Mouse (Mus musculus): ENCODE measurements around the gene Kcna5.

The Kcna5 gene

GRCm38 (mm10) chr6:126535208-126535910 is at the start of gene Kcna5:
Gene Kcna5 (minus strand): TSS chr6:126535412.
- in situ Hi-C loops (cut with MboI): no loop called here

- in situ Hi-C loops (cut with MboI): no loop called here
Measured at GRCm38 (mm10) chr6:126583075-126583474, 47.9 kb upstream of the Kcna5 start.

GRCm38 (mm10) chr6:126581632-126582031 is 46.4 kb upstream of the Kcna5 start:
- in situ Hi-C loops (cut with MboI): no loop called here

- in situ Hi-C loops (cut with MboI): no loop called here
Measured at GRCm38 (mm10) chr6:126580571-126580970, 45.4 kb upstream of the Kcna5 start.

DNA sequence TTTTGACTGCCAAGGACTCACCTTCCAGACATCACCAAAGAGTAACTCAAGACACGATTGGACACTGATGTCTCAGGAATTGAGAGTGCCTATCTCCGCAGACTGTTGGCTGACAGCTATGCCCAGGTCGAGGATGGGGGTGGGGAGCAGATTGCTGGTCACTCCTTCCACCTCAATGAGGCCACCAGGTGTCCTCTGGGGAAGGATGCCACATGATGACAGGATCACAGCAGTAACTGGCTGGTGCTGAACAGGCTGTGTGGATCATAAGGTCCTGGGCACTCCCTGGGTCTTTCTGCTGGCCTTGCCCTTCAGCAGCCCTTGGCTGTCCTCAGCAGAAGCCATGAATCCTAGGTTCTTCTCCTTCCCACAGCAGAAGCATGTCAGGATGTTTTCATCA is 42.2 kb upstream of the Kcna5 start:
- in situ Hi-C loops (cut with MboI): no loop called here

DNA sequence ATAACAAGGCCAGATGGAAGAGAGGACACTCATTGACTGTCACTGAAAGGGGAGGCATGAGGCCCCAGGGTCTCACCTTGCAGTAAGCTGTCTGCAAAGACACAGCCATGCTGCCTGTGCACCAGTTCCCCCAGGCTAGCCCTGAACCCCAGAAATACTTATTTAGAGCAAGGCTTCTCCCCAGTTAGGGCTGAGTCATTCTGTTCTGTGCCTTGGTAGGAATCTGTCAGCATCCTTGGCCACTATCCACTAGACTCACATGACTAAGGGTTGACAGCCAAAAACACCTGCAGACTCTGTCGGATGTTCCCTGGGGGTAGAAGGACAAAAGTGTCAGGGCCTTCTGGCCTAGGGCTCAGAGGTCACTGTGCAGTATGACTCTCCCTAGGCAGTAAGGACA is 41.4 kb upstream of the Kcna5 start:
- in situ Hi-C loops (cut with MboI): no loop called here

DNA sequence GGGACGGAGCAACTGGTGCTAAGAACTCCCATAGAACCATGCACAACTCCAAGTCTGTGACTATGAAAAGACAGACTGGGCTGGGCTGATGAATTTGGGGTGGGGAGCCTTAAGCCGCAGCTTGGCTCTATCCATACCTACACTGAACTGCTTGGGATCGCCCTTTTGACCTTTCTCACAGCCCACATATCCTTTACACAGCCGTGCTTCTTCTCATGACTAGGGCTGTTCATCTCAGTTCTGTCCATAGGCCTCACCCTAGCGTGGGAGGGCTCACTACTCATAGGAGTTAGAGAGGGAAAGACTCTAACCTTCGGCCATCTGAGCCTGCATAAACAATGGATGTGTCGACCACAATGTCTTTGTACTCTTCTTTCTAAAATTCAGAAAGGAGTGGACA is 39.6 kb upstream of the Kcna5 start:
- in situ Hi-C loops (cut with MboI): no loop called here

- in situ Hi-C loops (cut with MboI): no loop called here
Measured at GRCm38 (mm10) chr6:126573021-126573420, 37.8 kb upstream of the Kcna5 start.

- in situ Hi-C loops (cut with MboI): no loop called here
Measured at GRCm38 (mm10) chr6:126569809-126570208, 34.6 kb upstream of the Kcna5 start.

DNA sequence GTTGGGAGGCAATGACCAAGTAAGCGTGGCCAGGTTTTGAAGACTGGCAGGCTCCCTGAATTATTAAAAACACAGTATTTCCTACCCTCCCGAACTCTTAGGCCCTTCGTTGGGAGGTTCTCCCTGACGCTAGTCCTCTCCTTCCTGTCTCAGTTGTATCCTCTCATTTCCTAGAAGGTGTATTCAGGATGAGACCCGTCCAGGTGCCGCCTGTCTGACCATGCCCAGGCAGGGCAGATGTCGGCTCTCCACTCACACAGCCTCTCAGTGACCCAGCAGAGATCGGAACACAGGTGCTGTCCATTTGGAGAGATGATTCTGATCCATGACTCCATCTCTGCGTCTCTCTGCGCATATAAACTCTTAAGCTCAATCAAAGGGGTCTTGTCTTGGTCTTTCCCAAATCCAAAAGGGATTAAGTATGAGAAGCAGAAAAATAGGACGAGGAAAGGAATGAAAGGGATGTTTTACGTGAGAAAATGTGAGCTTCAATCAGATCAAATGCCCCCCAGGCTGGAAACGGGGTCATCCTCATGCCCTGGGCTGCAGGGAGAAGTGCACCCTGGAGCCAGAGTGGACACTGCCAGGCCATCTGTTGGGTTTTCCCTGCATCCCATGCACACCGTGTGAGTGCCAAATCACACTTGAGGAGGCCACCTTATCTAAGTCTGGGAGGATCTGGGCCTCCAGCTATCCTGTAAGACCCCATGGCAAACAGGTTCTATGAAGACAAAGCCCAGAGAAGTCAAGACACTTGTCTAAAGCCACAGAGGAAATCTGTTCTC is 33.0 kb upstream of the Kcna5 start:
- in situ Hi-C loops (cut with MboI): no loop called here

DNA sequence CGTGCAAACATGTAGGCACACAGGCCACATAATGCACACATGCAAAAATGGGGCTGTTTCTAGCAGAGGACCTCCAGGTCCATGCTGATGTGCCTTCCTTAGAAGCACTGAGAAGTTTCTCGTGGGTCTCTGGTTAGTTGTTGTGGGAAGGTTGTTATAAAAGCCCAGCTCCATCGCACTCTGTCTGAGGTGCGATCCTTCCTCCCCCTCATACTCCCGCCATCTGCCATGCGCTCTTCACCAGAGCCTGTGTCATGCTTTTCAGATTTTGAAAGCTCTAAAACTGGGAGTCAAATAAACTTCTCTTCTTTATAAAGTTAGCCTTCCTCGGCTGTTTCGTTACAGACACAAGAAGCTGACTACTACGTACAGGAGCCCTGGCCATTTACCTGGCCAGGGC is 32.1 kb upstream of the Kcna5 start:
- in situ Hi-C loops (cut with MboI): no loop called here

DNA sequence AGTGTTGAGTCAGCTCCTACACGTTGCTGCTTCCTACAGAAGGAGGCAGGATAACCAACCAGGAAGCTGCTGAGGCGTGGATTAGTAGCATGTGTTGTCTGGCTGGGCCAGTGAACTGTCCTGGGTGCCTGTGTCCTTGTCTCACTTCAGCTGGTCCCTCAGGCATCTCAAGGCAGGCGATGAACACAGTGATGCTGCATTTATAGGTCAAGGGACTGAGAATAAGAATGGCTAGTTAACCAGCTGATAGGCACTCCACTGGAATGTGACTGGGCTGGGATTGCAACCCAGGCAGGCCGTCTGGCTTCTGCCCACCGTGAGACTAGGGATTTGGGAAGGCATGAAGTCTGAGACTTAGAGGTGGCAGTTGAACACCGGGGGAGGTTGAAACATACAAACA is 29.2 kb upstream of the Kcna5 start:
- in situ Hi-C loops (cut with MboI): no loop called here

GRCm38 (mm10) chr6:126563898-126564297 is 28.7 kb upstream of the Kcna5 start:
- in situ Hi-C loops (cut with MboI): no loop called here

GRCm38 (mm10) chr6:126561702-126562101 is 26.5 kb upstream of the Kcna5 start:
- in situ Hi-C loops (cut with MboI): no loop called here

DNA sequence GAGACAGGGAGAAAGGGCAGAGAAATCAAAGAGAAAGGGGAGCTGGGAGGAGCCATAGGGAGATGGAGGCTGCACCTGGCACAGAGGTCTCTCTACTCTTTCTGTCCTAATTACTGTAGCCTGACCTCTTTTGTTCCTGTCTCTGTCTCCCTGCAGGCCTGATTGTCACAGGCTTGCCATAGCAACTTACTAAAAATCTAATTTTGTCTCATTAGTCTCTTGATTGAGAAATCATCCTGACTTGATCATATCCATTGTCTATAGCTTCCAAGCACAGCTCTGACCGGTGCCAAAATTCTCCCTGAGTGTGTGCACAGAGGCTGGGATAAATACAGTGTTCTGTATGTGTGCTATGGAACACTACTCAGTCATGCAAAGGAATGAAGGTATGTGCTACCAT is 25.5 kb upstream of the Kcna5 start:
- in situ Hi-C loops (cut with MboI): no loop called here

DNA sequence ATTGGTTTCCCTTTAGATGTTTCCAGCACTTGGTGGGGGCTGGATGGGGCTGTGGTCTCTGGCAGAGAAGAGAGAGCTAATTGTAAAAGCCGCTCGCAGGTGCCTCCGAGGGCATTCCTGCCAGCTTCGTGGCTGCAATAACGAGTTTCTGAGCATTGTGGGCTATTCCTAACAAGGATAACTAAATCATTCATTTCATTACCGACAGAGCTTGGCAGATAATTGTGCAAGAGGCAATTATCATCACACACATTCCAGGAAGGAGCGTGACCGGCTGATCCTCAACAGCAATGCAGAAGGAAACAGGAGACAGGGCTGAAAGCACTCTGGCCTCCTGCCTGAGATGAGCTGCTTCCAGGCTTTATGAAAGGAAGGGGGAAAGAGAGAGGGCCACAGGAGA is 24.8 kb upstream of the Kcna5 start:
- in situ Hi-C loops (cut with MboI): no loop called here

DNA sequence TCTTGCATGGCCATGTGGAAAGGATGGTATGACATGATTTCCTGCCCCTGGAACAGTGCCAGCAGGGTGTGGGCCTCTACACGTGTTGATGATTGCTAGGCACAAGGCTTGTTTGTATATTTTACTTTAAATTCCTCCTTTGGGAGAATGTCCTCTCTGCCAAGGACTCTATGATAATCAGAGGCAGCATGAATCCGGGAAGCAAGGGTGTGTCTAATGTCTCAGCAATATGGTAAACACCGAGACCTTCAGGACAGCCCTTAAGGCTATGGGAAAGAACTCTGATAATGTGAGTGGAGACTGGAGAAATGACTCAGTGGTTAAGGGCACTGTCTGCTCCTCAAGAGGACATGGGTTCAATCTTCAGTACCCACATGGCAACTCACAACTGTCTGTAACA is 23.1 kb upstream of the Kcna5 start:
- in situ Hi-C loops (cut with MboI): no loop called here

DNA sequence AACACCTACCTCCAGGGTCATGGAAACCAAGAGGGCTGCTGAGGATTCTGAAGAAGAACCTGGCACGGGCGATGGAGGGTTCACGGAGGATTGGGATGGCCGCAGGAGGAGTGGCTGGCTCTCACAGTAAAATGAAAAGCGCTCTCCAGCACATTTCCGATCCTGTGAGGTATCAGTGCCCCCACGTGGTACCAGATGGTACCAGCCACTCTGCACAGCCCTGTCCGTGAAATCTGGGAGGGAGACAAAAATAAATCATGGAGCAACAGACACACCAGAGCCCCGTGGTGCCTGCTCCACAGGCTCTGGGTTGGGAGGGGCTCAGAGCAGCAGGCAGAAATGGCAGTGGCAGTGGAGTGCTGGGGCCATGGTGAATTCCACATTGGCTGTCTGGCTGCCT is 18.6 kb upstream of the Kcna5 start:
- in situ Hi-C loops (cut with MboI): no loop called here

- in situ Hi-C loops (cut with MboI): no loop called here
Measured at GRCm38 (mm10) chr6:126551862-126552395, 16.7 kb upstream of the Kcna5 start.

DNA sequence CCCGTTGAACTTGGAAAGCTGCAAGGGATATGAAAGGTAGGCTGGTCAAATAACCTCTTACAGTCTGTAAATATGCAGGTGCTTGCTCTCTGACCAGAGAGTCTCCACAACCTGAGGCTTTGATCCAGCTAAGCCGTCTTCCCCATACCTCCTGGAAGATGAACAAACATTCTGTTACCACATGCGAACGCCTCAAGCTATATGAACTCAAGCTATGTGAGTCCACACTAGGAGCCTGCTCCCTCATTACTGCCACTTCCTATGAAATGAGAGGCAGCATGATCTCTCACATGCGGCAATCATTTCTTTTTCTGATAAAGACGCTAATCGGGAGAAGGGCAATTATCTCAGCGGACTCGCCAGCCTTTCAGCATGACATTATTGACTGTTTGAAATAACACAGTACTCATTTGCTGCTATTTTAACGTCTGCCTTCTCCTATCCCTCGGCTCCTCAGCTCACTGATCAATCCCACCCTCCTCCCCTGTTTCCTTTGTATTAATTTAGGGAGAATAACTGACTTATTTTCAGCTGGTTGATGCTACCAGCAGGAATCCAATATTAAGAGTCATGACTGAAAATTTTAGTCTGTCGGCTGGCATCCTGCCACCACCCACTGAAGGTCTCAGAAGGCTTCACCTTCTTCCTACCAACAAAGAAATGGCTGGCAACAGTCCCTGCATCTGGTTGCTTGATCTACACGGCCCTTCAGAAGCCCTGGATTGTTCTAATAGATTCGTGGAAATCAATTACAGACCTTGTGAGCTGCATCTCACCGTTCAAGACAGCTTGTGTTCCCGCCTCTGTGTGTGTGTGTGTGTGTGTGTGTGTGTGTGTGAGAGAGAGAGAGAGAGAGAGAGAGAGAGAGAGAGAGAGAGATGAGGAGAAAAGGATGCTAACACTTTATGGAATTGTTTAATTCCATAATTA is 9.2 kb upstream of the Kcna5 start:
- in situ Hi-C loops (cut with MboI): no loop called here

GRCm38 (mm10) chr6:126542724-126543123 is 7.5 kb upstream of the Kcna5 start:
- in situ Hi-C loops (cut with MboI): no loop called here

GRCm38 (mm10) chr6:126537512-126537911 is 2.3 kb upstream of the Kcna5 start:
- in situ Hi-C loops (cut with MboI): no loop called here

All from mature B cell (primary cell).